Mouse (Mus musculus): ENCODE results near the gene Elavl1.

GRCm38 (mm10) chr8:4335678-4336077 is 10.5 kb upstream of the Elavl1 start:
- no peak for TF ChIP-seq CTCF (IDR thresholded peaks at IDR 0.05; ENCODE audit: control insufficient read depth, insufficient read depth, insufficient replicate concordance, low read depth, low read length)
- TF ChIP-seq POLR2A (IDR thresholded peaks at IDR 0.05; ENCODE audit: control insufficient read depth, low read depth, low read length), result no peak
